Mouse (Mus musculus) adrenal gland, adult 8-10 months (tissue): Measurements from ENCODE around the gene Atp5g3. TPM values are rescaled to one million over a fixed set of nuclear protein-coding genes. Genes with fewer than 3 reads are reported as not detected.

Experiments
- DNase-seq: peaks from one replicate; pipeline ENCODE4 v3.0.0; 2022
- total RNA-seq, 4 experiments: library from RNA; stranded (reverse); gene quantifications; 2 replicates each; pipeline ENCODE4 v1.2.4; 2022

Gene Atp5g3
- total RNA-seq, 4 experiments from 2014 or later, result 516 to 1,227 (median 754) TPM

- no peak for DNase-seq
Observed at GRCm38 (mm10) chr2:73893473-73894270, 17.5 kb downstream of the Atp5g3 start.

GRCm38 (mm10) chr2:73892464-73893296 lies 18.4 kb downstream of the Atp5g3 start, which contains the start of gene Atf2:
Gene Atf2, minus strand, starts transcription at chr2:73892639.
- peak; percentile 99 for DNase-seq

- DNase-seq, result peak; percentile 46
Observed at GRCm38 (mm10) chr2:73891701-73892463, 19.2 kb downstream of the Atp5g3 start.

- DNase-seq, result no peak
Observed at GRCm38 (mm10) chr2:73885997-73886396, 25.1 kb downstream of the Atp5g3 start.

- DNase-seq, result no peak
Observed at GRCm38 (mm10) chr2:73877891-73878290, 33.2 kb downstream of the Atp5g3 start.

GRCm38 (mm10) chr2:73867764-73868487 lies 43.2 kb downstream of the Atp5g3 start:
- DNase-seq, result peak; percentile 56

GRCm38 (mm10) chr2:73860046-73860624 lies 51.0 kb downstream of the Atp5g3 start:
- DNase-seq, result peak; percentile 3

Other genes starting within 250 kb of the Atp5g3 start
- gene Chn1, start 136.0 kb downstream of the Atp5g3 start, total RNA-seq, result 10 to 100 TPM; 14.9 to 20.4 (median 16.5) TPM
- 10 to 100 TPM; 78.4 to 95.2 (median 88.5) TPM for gene Atf2, start 18.7 kb downstream of the Atp5g3 start, total RNA-seq